Mouse (Mus musculus) liver, adult 2 months (tissue): Measurements from ENCODE around the gene Rnf187. TPM values are rescaled to one million over a fixed set of nuclear protein-coding genes. Genes with fewer than 3 reads are reported as not detected.

Experiments used
- DNase-seq: peaks from one replicate; pipeline ENCODE4 v3.0.0-alpha.2; 2011; ENCODE audit warnings: low read depth, low spot score; ENCODE audit errors: extremely low read depth
- H3K27ac ChIP-seq: fragments of 200-500 bp; replicated peaks from 2 replicates; pipeline ENCODE4 v1.5.1; 2012; ENCODE audit warnings: low read depth, mild to moderate bottlenecking, control low read depth, inconsistent platforms, low read length; ENCODE audit not compliant: insufficient read depth
- H3K27me3 ChIP-seq: fragments of 200-500 bp; 2 replicates; pipeline ENCODE4 v1.6.1; 2012; ENCODE audit warnings: mild to moderate bottlenecking, moderate library complexity, low read length, inconsistent platforms; ENCODE audit not compliant: control insufficient read depth, insufficient read depth
- H3K36me3 ChIP-seq: fragments of 200-500 bp; 2 replicates; pipeline ENCODE4 v1.6.1; 2012; ENCODE audit warnings: low read length, inconsistent platforms; ENCODE audit not compliant: control insufficient read depth, insufficient read depth
- H3K4me1 ChIP-seq: fragments of 200-500 bp; 2 replicates; pipeline ENCODE4 v1.6.1; 2011; ENCODE audit warnings: low read length; ENCODE audit not compliant: control insufficient read depth, insufficient read depth
- H3K4me3 ChIP-seq: fragments of 200-500 bp; 2 replicates; pipeline ENCODE4 v1.5.1; 2011; ENCODE audit warnings: low read depth, mild to moderate bottlenecking, control low read depth, low read length, moderate library complexity; ENCODE audit not compliant: insufficient read depth
- H3K79me2 ChIP-seq: fragments of 200-500 bp; 2 replicates; pipeline ENCODE4 v1.6.1; 2012; ENCODE audit warnings: inconsistent platforms, mild to moderate bottlenecking, low read length, moderate library complexity; ENCODE audit not compliant: control insufficient read depth, insufficient read depth
- H3K9ac ChIP-seq: fragments of 200-500 bp; 2 replicates; pipeline ENCODE4 v1.6.1; 2012; ENCODE audit warnings: low read depth, mild to moderate bottlenecking, control low read depth, inconsistent platforms, low read length
- CTCF ChIP-seq: fragments of 200-500 bp; IDR thresholded peaks from 2 replicates; pipeline ENCODE4 v1.5.1; 2011; ENCODE audit warnings: low read depth, low read length, control low read depth
- POLR2A ChIP-seq: fragments of 200-500 bp; IDR thresholded peaks from 2 replicates; pipeline ENCODE4 v1.6.1; 2011; ENCODE audit warnings: low read length, control low read depth; ENCODE audit not compliant: insufficient read depth; ENCODE audit errors: extremely low read depth
- WGBS: fragments of 180-500 bp; shearing (Covaris S2); methylation state at CpG from one replicate; pipeline ENCODE4 v1.1.7; 2018; 5-methylcytosine and 5-hydroxymethylcytosine counted together
- polyA plus RNA-seq: library from polyadenylated mRNA; depleted of rRNA; stranded (reverse); fragments of >200 nt; gene quantifications from 2 replicates; pipeline ENCODE4 v1.2.3, GENCODE M21; 2012
- total RNA-seq: library from RNA; depleted of rRNA; stranded (reverse); fragments of >200 nt; gene quantifications from 2 replicates; pipeline ENCODE4 v1.2.3, GENCODE M21; 2014

Gene Rnf187
- total and polyA plus RNA-seq, 2 experiments, result 63.7 to 134 TPM

DNA sequence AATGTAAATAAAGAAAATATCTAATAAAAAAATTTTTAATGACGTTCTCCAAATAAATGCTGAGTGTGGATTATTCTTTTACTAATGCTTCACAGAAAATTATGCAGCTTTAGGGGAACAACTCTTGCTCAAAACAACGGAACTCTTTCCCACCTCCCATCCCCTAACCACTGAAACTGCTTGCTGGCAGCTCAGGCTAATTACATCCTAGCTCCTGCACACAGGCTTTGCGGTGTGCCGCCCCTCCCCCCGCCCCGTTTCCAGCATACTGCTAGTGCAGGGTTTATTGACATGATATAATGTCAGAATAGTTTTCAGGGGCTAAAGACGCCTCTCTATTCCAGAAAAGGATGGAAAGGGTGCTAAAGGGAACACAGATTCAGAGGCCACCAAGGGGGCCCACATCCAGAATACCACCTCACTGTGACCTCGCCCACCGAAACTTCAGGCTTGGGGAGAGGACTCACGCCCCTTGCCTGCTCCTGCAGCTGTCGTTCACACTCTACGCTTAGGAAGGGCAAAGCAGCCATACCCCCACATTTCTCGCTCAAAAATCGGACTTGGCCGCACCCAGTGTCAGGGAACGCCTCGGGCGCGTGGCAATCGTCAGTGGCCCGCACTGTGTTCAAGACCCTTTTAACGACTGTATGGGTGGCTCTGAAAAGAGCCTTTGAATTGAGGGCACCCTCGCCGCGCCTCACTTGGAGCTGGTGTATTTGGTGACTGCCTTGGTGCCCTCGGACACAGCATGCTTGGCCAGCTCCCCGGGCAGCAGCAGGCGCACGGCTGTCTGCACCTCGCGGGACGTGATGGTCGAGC lies 14.8 kb upstream of the Rnf187 start:
- Histone ChIP-seq H3K36me3 (0 out of 2 replicates have a peak, but pooled peaks cover 2% of the 10 kb centered on the region), H3K79me2 (peaks cover 2% of the 10 kb centered on the region; the same call in 1 of the 2 replicates), H3K9ac (peak overlapping the region; percentile 74), H3K27me3 (peaks cover 5% of the 10 kb centered on the region; the same call in 1 of the 2 replicates), H3K27ac (no peak overlapping the region), H3K4me1 (peaks cover 10% of the 10 kb centered on the region; the same call in 1 of the 2 replicates), H3K4me3 (peak overlapping the region; percentile 51)
- TF ChIP-seq CTCF (no peak), POLR2A (no peak)
- DNase-seq, result no peak
- WGBS, result 4% methylated on average over 33 of the region's 33 CpGs

DNA sequence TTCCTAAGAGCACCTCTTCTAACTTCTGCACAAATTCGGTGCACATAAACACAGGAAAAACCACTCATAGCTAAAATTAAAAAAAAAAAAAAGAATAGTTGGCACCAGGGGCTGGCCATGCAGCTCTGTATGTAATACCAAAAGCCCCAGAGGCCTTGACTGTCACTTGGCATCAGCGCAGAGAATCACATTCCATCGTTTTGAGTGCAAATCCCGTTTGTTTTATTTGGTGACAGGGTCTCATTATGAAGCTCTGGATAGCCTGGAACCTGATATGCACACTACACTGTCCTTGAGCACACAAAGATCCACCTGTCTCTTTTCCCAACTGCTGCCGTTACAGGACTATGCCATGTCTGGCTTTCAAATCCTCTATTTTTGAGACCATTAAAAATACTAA lies 12.5 kb upstream of the Rnf187 start:
- Histone ChIP-seq H3K9ac (no peak overlapping the region), H3K36me3 (no peaks in the 10 kb centered on the region), H3K4me3 (no peak overlapping the region), H3K27me3 (peaks cover 8% of the 10 kb centered on the region; the same call in 1 of the 2 replicates), H3K4me1 (peaks cover 13% of the 10 kb centered on the region; the same call in 1 of the 2 replicates), H3K79me2 (peaks cover 2% of the 10 kb centered on the region; the same call in 1 of the 2 replicates), H3K27ac (no peak overlapping the region)
- DNase-seq, result no peak
- TF ChIP-seq POLR2A (no peak), CTCF (no peak)
- WGBS, result 86% methylated on average over 5 of the region's 5 CpGs

- TF ChIP-seq POLR2A (no peak), CTCF (no peak)
- Histone ChIP-seq H3K4me3 (no peak overlapping the region), H3K4me1 (peaks cover 15% of the 10 kb centered on the region; the same call in 1 of the 2 replicates), H3K9ac (no peak overlapping the region), H3K36me3 (no peaks in the 10 kb centered on the region), H3K27ac (no peak overlapping the region), H3K79me2 (no peaks in the 10 kb centered on the region), H3K27me3 (peaks cover 8% of the 10 kb centered on the region; the same call in 1 of the 2 replicates)
- no peak for DNase-seq
- WGBS, result 37% methylated on average over 20 of the region's 20 CpGs
Observed at GRCm38 (mm10) chr11:58949480-58950431, 11.0 kb upstream of the Rnf187 start.

DNA sequence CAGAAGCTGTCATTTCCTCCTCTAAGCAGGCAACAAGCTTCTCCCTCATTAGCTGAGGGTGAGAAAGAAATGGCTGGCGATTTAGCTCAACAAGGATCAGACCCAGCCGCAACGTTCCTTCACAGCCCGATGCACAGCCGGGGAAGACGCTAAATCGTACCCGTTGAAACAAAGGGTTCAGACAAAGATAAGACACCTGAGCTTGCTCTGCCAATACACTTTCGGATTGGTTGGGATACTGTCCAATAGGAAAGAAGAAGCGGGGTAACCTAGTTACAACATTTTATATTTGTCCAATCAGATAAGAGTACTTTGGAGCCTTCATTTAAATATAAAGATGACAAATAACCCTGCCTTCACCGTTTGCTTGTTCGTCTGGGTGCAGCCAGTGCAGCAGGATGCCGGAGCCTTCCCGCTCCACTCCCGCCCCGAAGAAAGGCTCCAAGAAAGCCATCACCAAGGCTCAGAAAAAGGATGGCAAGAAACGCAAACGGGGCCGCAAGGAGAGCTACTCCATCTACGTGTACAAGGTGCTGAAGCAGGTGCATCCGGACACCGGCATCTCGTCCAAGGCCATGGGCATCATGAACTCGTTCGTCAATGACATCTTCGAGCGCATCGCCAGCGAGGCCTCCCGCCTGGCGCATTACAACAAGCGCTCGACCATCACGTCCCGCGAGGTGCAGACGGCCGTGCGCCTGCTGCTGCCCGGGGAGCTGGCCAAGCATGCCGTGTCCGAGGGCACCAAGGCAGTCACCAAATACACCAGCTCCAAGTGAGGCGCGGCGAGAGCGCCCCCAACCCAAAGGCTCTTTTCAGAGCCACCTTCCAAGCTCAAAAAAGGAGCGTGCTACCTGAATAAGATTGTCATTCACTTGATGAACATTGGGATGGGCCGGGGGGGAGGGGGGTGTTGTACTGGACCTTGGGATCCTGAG lies 10.1 kb upstream of the Rnf187 start, which contains the start of gene Hist3h2ba:
Hist3h2ba (plus strand) TSS at position 379 of the 938 bp plus-strand sequence.
- 2% methylated on average over 48 of the region's 48 CpGs for WGBS
- DNase-seq, result peak; percentile 56
- no peak within 1 kb of the TSS for H3K27ac ChIP-seq
- H3K79me2 ChIP-seq, result no peaks in the 10 kb centered on the region
- no peaks in the 10 kb centered on the region for H3K36me3 ChIP-seq
- TF ChIP-seq POLR2A, result no peak
- peak within 1 kb of the TSS; percentile 30; the same call in 1 of the 2 replicates for H3K4me3 ChIP-seq
- peaks cover 14% of the 10 kb centered on the region; the same call in 1 of the 2 replicates for H3K4me1 ChIP-seq
- H3K9ac ChIP-seq, result no peak within 1 kb of the TSS
- H3K27me3 ChIP-seq, result peaks cover 8% of the 10 kb centered on the region; the same call in 1 of the 2 replicates

GRCm38 (mm10) chr11:58947798-58948528 lies 9.2 kb upstream of the Rnf187 start:
- no peaks in the 10 kb centered on the region for H3K36me3 ChIP-seq
- DNase-seq, result no peak
- no peak overlapping the region for H3K27ac ChIP-seq
- no peaks in the 10 kb centered on the region for H3K79me2 ChIP-seq
- WGBS, result 23% methylated on average over 23 of the region's 23 CpGs
- peaks cover 9% of the 10 kb centered on the region; the same call in 1 of the 2 replicates for H3K4me1 ChIP-seq
- TF ChIP-seq CTCF, result no peak
- H3K9ac ChIP-seq, result no peak overlapping the region
- peak overlapping the region; percentile 7; the same call in 1 of the 2 replicates for H3K4me3 ChIP-seq
- peaks cover 8% of the 10 kb centered on the region; the same call in 1 of the 2 replicates for H3K27me3 ChIP-seq
